In genomic region chr14:48445984-48446683, GRCm38 (mm10) we compare ENCODE assay signal across 8 mouse cellular contexts. TPM values are rescaled to one million over a fixed set of nuclear protein-coding genes. Genes with fewer than 3 reads are reported as not detected.
DNase-seq lines count a peak whose midpoint lies in the region; ATAC-seq lines count a peak whose summit lies in the region.

Tmem260 (plus strand) TSS chr14:48446124.

- no peaks in the 10 kb centered on the region for H3K36me3 ChIP-seq in hindbrain, embryonic 12.5 days

- H3K4me1 ChIP-seq in hindbrain, embryonic 12.5 days = peaks cover 10% of the 10 kb centered on the region

- H3K4me3 ChIP-seq in hindbrain, embryonic 12.5 days = peak within 1 kb of the TSS; percentile 74

- peak; percentile 94 for DNase-seq in NIH3T3 (ENCODE audit: low read depth)
- peak; percentile 98 to 99 for DNase-seq in cerebellum, postnatal 10 days
- DNase-seq in frontal cortex, postnatal 10 days (ENCODE audit: low spot score in 2 of 2) = peak; percentile 85 to 90
- DNase-seq in layer of hippocampus, postnatal 14 days (ENCODE audit: low spot score in 2 of 2) = peak; percentile 94 to 95
- peak; percentile 95 for DNase-seq in lung, postnatal 14 days
- peak; percentile 91 for DNase-seq in retina, adult 2 months (ENCODE audit: low read depth, low spot score)
- DNase-seq in thymus, postnatal 36 days = peak; percentile 89 to 94

- H3K9ac ChIP-seq in hindbrain, embryonic 12.5 days = peak within 1 kb of the TSS; percentile 88

- ATAC-seq in hindbrain, embryonic 12.5 days (ENCODE audit: low FRiP score) = peak; percentile 99

- peak within 1 kb of the TSS; percentile 90 for H3K27ac ChIP-seq in hindbrain, embryonic 12.5 days

- H3K27me3 ChIP-seq in hindbrain, embryonic 12.5 days = no peaks in the 10 kb centered on the region; the same call in 1 of the 2 replicates

- no peaks in the 10 kb centered on the region for H3K9me3 ChIP-seq in hindbrain, embryonic 12.5 days (replicated peaks)

- peak within 1 kb of the TSS; percentile 69 for H3K4me2 ChIP-seq in hindbrain, embryonic 12.5 days (replicated peaks)

- under 1% methylated on average over 59 of the region's 69 CpGs for WGBS in hindbrain, embryonic 12.5 days

RNA-seq across cellular contexts. Expression of gene Tmem260, which starts in this region (rescaled TPM):
- polyA plus RNA-seq in hindbrain, embryonic 12.5 days (2016; fragmentation: Nextera tagmentation; extraction: Ambion mirVana) = 29.2 and 30.0 TPM in 2 replicates
- total RNA-seq in layer of hippocampus, postnatal 14 days (2021) = 10 to 100 TPM; 21.6 to 22.2 TPM

Comparison
In these comparisons a context has a peak if more than half of its experiments do, and no peak if none do; other contexts are left out.
1. Peak in every context shown above with its lines: DNase-seq, ATAC-seq, H3K4me3 ChIP-seq and H3K27ac ChIP-seq.